Mouse (Mus musculus) intestine, embryonic 16.5 days (tissue): ENCODE results near the gene Rgs5. TPM values are rescaled to one million over a fixed set of nuclear protein-coding genes. Genes with fewer than 3 reads are reported as not detected.

ENCODE experiments used
- ATAC-seq: fragments of 200-750 bp; cut with Nextera tagmentation; 2 replicates; pipeline ENCODE4 v1.8.0; 2017; ENCODE audit warnings: moderate TSS enrichment, moderate library complexity
- H3K27ac ChIP-seq: fragments of 300-500 bp; sonication (generic); 2 replicates; pipeline ENCODE4 v1.5.1; 2014; ENCODE audit warnings: mild to moderate bottlenecking, low read length
- H3K27me3 ChIP-seq: fragments of 300-500 bp; sonication (generic); replicated peaks from 2 replicates; pipeline ENCODE4 v1.6.1; 2014; ENCODE audit warnings: low read length, control low read depth, mixed read lengths; ENCODE audit not compliant: control insufficient read depth, insufficient read depth
- H3K36me3 ChIP-seq: fragments of 300-500 bp; sonication (generic); 2 replicates; pipeline ENCODE4 v1.6.1; 2014; ENCODE audit warnings: low read length, control low read depth; ENCODE audit not compliant: control insufficient read depth, insufficient read depth
- H3K4me1 ChIP-seq: fragments of 300-500 bp; sonication (generic); 2 replicates; pipeline ENCODE4 v1.6.1; 2014; ENCODE audit warnings: low read length, control low read depth, mixed read lengths; ENCODE audit not compliant: control insufficient read depth, insufficient read depth
- H3K4me2 ChIP-seq: fragments of 300-500 bp; sonication (generic); 2 replicates; pipeline ENCODE4 v1.6.1; 2014; ENCODE audit warnings: low read depth, low read length, control low read depth
- H3K4me3 ChIP-seq: fragments of 300-500 bp; sonication (generic); 2 replicates; pipeline ENCODE4 v1.5.1; 2014; ENCODE audit warnings: mild to moderate bottlenecking, low read length
- H3K9ac ChIP-seq: fragments of 300-500 bp; sonication (generic); 2 replicates; pipeline ENCODE4 v1.6.1; 2014; ENCODE audit warnings: low read depth, low read length
- H3K9me3 ChIP-seq: fragments of 300-500 bp; sonication (generic); 2 replicates; pipeline ENCODE4 v1.6.1; 2016; ENCODE audit warnings: low read length, control low read depth; ENCODE audit not compliant: control insufficient read depth
- WGBS: fragments of 180-500 bp; shearing (Covaris S2); extraction: QIAGEN DNeasy Blood & Tissue Kit; methylation state at CpG from one replicate; pipeline ENCODE4 v1.1.7; 2014; 5-methylcytosine and 5-hydroxymethylcytosine counted together
- polyA plus RNA-seq: library from polyadenylated mRNA; unstranded; fragments of >200 nt; fragmentation: Nextera tagmentation; extraction: Ambion mirVana; gene quantifications from 2 replicates; pipeline ENCODE4 v1.2.1, GENCODE M21; 2015

Gene Rgs5
- 9.6 and 10.0 TPM in 2 replicates for polyA plus RNA-seq

DNA sequence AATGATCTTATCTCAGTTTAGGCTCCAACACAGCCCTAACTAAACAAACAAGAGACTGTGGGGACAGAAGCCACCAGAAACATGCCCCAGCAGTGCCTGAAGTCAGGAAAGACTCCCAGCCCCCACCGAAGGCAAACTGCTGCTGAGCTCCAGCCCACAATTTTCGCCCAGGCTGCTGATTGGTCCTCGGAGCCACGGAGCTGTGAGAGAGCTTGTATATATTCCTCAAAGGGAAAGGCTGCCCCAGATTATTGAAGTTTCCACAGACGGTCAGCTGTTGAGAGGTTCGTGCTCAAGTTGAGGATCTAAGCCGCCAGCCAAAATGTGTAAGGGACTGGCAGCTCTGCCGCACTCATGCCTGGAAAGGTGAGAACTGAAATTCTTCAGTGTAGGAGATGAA lies at the start of gene Rgs5:
TSS of gene Rgs5 (plus strand) at position 246 of the 400 bp plus-strand sequence.
- no peaks in the 10 kb centered on the region for H3K9me3 ChIP-seq
- H3K4me2 ChIP-seq = peak within 1 kb of the TSS; percentile 32
- H3K27me3 ChIP-seq = no peaks in the 10 kb centered on the region
- H3K36me3 ChIP-seq = no peaks in the 10 kb centered on the region
- 8% methylated on average over 8 of the region's 8 CpGs for WGBS
- H3K9ac ChIP-seq = peak within 1 kb of the TSS; percentile 48
- H3K27ac ChIP-seq = no peak within 1 kb of the TSS
- peaks cover 15% of the 10 kb centered on the region; the same call in 1 of the 2 replicates for H3K4me1 ChIP-seq
- peak; percentile 67 for ATAC-seq
- peak within 1 kb of the TSS; percentile 37 for H3K4me3 ChIP-seq

DNA sequence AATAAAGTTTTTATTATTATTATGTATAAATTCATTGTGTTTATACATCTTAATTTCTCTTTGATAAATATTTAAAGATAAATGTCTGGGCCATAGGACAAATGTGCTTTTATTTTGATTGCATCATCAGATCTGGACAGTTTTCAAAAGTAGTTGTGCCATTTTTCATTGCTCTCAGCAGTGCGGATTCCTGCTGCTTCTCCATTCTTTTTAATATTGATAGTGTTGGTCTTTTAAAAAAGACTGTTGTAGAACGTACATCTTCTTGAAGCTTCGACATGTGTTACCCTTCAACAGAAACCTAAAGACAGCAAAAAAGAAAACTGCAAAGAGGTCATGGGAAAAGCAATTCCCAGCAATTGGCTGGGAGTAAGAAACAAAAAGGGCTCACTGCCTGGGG lies 49.1 kb upstream of the Rgs5 start:
- H3K4me3 ChIP-seq = no peak overlapping the region
- no peak overlapping the region for H3K9ac ChIP-seq
- ATAC-seq = no peak
- H3K9me3 ChIP-seq = no peaks in the 10 kb centered on the region
- H3K4me2 ChIP-seq = no peak overlapping the region
- H3K4me1 ChIP-seq = no peaks in the 10 kb centered on the region
- no peaks in the 10 kb centered on the region for H3K27me3 ChIP-seq
- WGBS = 59% methylated on average over 3 of the region's 3 CpGs
- H3K27ac ChIP-seq = no peak overlapping the region
- no peaks in the 10 kb centered on the region for H3K36me3 ChIP-seq

DNA sequence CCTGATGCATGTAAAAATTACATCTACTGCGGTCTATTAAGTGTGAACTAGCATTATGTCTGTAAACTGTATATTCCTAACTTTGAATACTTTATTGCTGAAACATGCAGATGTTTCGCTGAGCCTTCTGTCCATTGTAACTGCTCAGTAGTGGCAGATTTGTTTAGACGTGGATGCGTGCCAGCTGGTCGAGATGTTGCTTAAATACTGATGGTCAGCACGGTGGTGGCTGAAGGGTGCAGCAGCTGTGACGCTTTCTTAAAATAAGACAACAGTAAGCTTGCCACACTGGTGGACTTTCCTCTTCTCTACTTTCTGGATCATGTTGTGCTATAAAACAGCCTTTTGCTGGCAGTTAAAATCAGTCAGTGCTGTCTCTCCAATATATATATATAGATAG lies 25.6 kb upstream of the Rgs5 start:
- no peaks in the 10 kb centered on the region for H3K4me1 ChIP-seq
- no peak overlapping the region for H3K27ac ChIP-seq
- H3K4me3 ChIP-seq = no peak overlapping the region
- H3K36me3 ChIP-seq = no peaks in the 10 kb centered on the region
- no peak overlapping the region for H3K4me2 ChIP-seq
- H3K9me3 ChIP-seq = no peaks in the 10 kb centered on the region; the same call in 1 of the 2 replicates
- H3K9ac ChIP-seq = no peak overlapping the region
- 55% methylated on average over 7 of the region's 7 CpGs for WGBS
- H3K27me3 ChIP-seq = no peaks in the 10 kb centered on the region
- no peak for ATAC-seq

GRCm38 (mm10) chr1:169637251-169637750 lies 18.0 kb upstream of the Rgs5 start:
- 56% methylated on average over 14 of the region's 14 CpGs for WGBS
- H3K36me3 ChIP-seq = no peaks in the 10 kb centered on the region
- H3K4me2 ChIP-seq = no peak overlapping the region
- H3K9ac ChIP-seq = no peak overlapping the region
- no peak overlapping the region for H3K27ac ChIP-seq
- H3K4me3 ChIP-seq = no peak overlapping the region
- no peaks in the 10 kb centered on the region for H3K4me1 ChIP-seq
- no peak for ATAC-seq
- H3K9me3 ChIP-seq = no peaks in the 10 kb centered on the region
- no peaks in the 10 kb centered on the region for H3K27me3 ChIP-seq

- ATAC-seq = no peak
- Histone ChIP-seq H3K27me3 (no peaks in the 10 kb centered on the region), H3K36me3 (no peaks in the 10 kb centered on the region), H3K4me2 (no peak overlapping the region), H3K9me3 (no peaks in the 10 kb centered on the region), H3K4me3 (no peak overlapping the region), H3K4me1 (no peaks in the 10 kb centered on the region), H3K27ac (no peak overlapping the region), H3K9ac (no peak overlapping the region)
- 70% methylated on average over 7 of the region's 7 CpGs for WGBS
Observed at GRCm38 (mm10) chr1:169644884-169645653, 10.2 kb upstream of the Rgs5 start.

DNA sequence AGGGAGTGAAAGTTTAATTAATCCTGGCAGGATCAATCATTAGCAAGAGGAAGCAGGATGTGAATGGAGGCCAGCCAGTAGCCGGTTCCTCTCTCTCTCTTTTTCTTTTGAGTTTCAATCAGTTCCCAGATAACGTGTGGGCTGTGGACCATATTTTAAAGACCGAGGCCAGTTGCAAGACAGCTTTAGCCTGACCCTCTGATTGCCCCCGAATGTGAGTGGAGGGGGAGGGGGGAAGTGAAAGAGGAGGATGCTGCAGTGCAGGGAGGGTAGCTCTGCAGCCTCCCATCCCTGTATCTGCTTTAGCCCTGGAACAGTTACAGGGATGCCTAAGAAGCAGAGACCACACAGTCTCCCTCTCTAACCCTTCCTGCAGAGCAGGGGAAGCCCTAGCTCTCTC lies 4.2 kb downstream of the Rgs5 start:
- H3K4me1 ChIP-seq = peaks cover 12% of the 10 kb centered on the region; the same call in 1 of the 2 replicates
- 8% methylated on average over 4 of the region's 4 CpGs for WGBS
- no peak overlapping the region for H3K4me3 ChIP-seq
- H3K4me2 ChIP-seq = no peak overlapping the region
- no peak overlapping the region for H3K9ac ChIP-seq
- ATAC-seq = no peak
- no peaks in the 10 kb centered on the region for H3K9me3 ChIP-seq
- H3K27me3 ChIP-seq = no peaks in the 10 kb centered on the region
- no peak overlapping the region for H3K27ac ChIP-seq
- H3K36me3 ChIP-seq = no peaks in the 10 kb centered on the region

GRCm38 (mm10) chr1:169667328-169667727 lies 12.0 kb downstream of the Rgs5 start:
- ATAC-seq = peak; percentile 59; the same call in 1 of the 2 replicates
- no peak overlapping the region for H3K9ac ChIP-seq
- H3K9me3 ChIP-seq = no peaks in the 10 kb centered on the region
- H3K4me3 ChIP-seq = no peak overlapping the region
- no peaks in the 10 kb centered on the region for H3K27me3 ChIP-seq
- 43% methylated on average over 4 of the region's 4 CpGs for WGBS
- H3K36me3 ChIP-seq = no peaks in the 10 kb centered on the region
- H3K27ac ChIP-seq = no peak overlapping the region
- H3K4me1 ChIP-seq = peaks cover 5% of the 10 kb centered on the region; the same call in 1 of the 2 replicates
- no peak overlapping the region for H3K4me2 ChIP-seq

- H3K4me2 ChIP-seq = no peak overlapping the region
- no peak for ATAC-seq
- H3K27me3 ChIP-seq = no peaks in the 10 kb centered on the region
- no peak overlapping the region for H3K27ac ChIP-seq
- WGBS = 61% methylated on average over 1 of the region's 1 CpGs
- no peaks in the 10 kb centered on the region for H3K36me3 ChIP-seq
- no peak overlapping the region for H3K9ac ChIP-seq
- H3K4me1 ChIP-seq = peaks cover 5% of the 10 kb centered on the region; the same call in 1 of the 2 replicates
- no peaks in the 10 kb centered on the region for H3K9me3 ChIP-seq
- H3K4me3 ChIP-seq = no peak overlapping the region
Observed at GRCm38 (mm10) chr1:169670705-169671104, 15.4 kb downstream of the Rgs5 start.

DNA sequence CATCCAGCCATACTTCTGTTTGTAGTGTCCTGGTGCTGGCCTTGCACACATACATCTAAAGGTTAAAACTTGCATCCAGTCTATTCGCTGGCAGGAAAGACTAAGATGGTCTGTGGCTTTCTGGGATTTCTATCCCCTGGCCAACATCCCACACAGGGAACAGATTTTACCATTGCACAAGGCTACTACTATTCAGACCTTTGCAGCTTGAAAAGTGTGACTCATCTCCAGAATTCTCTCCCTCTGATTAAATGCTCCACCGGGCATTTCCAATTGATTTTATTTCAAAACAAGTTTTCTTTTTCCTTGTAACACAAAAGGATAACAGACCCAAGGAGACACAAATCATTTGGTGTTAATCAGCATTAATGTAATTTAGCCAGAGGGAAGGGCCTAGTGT lies 16.5 kb downstream of the Rgs5 start:
- H3K36me3 ChIP-seq = no peaks in the 10 kb centered on the region
- H3K27me3 ChIP-seq = no peaks in the 10 kb centered on the region
- H3K9me3 ChIP-seq = no peaks in the 10 kb centered on the region
- no peak for ATAC-seq
- no peak overlapping the region for H3K4me2 ChIP-seq
- no peak overlapping the region for H3K9ac ChIP-seq
- peaks cover 5% of the 10 kb centered on the region; the same call in 1 of the 2 replicates for H3K4me1 ChIP-seq
- H3K4me3 ChIP-seq = no peak overlapping the region
- no peak overlapping the region for H3K27ac ChIP-seq
- WGBS = 79% methylated on average over 2 of the region's 2 CpGs
